Comparison of ENCODE assay signal across 8 mouse cellular contexts in the genomic region with DNA sequence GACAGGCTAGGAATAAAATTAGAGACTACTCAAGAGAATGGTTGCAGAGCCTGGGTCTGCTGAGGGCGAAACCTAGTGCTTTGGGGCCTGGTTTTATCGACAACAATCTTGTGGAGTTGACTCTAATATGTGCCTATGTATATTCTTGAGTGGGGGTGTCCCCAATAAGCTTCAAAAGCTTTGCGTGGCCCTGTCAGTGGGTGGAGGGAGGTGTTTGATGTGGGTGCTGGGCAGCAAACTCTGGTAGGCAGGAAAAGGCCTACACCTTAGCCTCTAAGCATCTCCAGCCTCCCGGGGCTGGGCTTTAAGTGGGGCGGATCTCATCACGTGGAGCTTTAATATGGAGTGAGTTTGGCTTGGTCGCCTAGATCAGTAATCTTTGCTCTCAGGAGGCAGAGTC. TPM values are rescaled to one million over a fixed set of nuclear protein-coding genes. Genes with fewer than 3 reads are reported as not detected.
DNase-seq lines count a peak whose midpoint lies in the region; ATAC-seq lines count a peak whose summit lies in the region.

No protein-coding gene starts in this region.

- 53% methylated on average over 7 of the region's 7 CpGs for WGBS in hindbrain, embryonic 12.5 days
- WGBS in hindbrain, embryonic 11.5 days, result 60% methylated on average over 7 of the region's 7 CpGs
- WGBS in embryonic facial prominence, embryonic 12.5 days, result 52% methylated on average over 7 of the region's 7 CpGs
- 38% methylated on average over 7 of the region's 7 CpGs for WGBS in liver, embryonic 13.5 days (ENCODE audit: insufficient replicate concordance)

- no peak overlapping the region for H3K9ac ChIP-seq in hindbrain, embryonic 12.5 days
- no peak overlapping the region for H3K9ac ChIP-seq in hindbrain, embryonic 11.5 days (ENCODE audit: low read depth, low read length)
- H3K9ac ChIP-seq in embryonic facial prominence, embryonic 12.5 days, result 0 out of 2 replicates have a peak overlapping the region, but pooled peaks have one; percentile 64
- H3K9ac ChIP-seq in liver, embryonic 13.5 days, result no peak overlapping the region

- no peak for DNase-seq in hindbrain, embryonic 11.5 days (ENCODE audit: low spot score)
- DNase-seq in CD4-positive, CD25-positive, alpha-beta regulatory T cell, adult 2 months (ENCODE audit: low read depth, low spot score), result peak; percentile 77
- DNase-seq in liver, embryonic 13.5 days, result no peak
- no peak for DNase-seq in layer of hippocampus, adult 18-20 months (ENCODE audit: low spot score in 2 of 2)
- DNase-seq in right cerebral cortex, postnatal 4 days, result no peak
- no peak for DNase-seq in layer of hippocampus, postnatal 14 days (ENCODE audit: low spot score in 2 of 2)

- no peak for ATAC-seq in hindbrain, embryonic 12.5 days (ENCODE audit: low FRiP score)
- ATAC-seq in hindbrain, embryonic 11.5 days (ENCODE audit: low FRiP score), result no peak
- ATAC-seq in embryonic facial prominence, embryonic 12.5 days (ENCODE audit: insufficient number of reproducible peaks, insufficient read depth, low FRiP score, low TSS enrichment), result no peak
- ATAC-seq in liver, embryonic 13.5 days (ENCODE audit: low read depth), result no peak

- no peaks in the 10 kb centered on the region for H3K9me3 ChIP-seq in hindbrain, embryonic 12.5 days (replicated peaks)
- H3K9me3 ChIP-seq in hindbrain, embryonic 11.5 days (ENCODE audit: control insufficient read depth, low read length), result no peaks in the 10 kb centered on the region
- H3K9me3 ChIP-seq in embryonic facial prominence, embryonic 12.5 days, result no peaks in the 10 kb centered on the region
- H3K9me3 ChIP-seq in liver, embryonic 13.5 days (replicated peaks), result no peaks in the 10 kb centered on the region

- no peak overlapping the region for H3K4me3 ChIP-seq in hindbrain, embryonic 12.5 days
- no peak overlapping the region for H3K4me3 ChIP-seq in hindbrain, embryonic 11.5 days (ENCODE audit: low read depth, low read length)
- no peak overlapping the region for H3K4me3 ChIP-seq in embryonic facial prominence, embryonic 12.5 days
- H3K4me3 ChIP-seq in liver, embryonic 13.5 days (replicated peaks), result peak overlapping the region; percentile 57

- peak overlapping the region; percentile 62; the same call in 1 of the 2 replicates for H3K4me2 ChIP-seq in hindbrain, embryonic 12.5 days (replicated peaks)
- H3K4me2 ChIP-seq in hindbrain, embryonic 11.5 days (replicated peaks; ENCODE audit: low read depth, low read length), result no peak overlapping the region
- H3K4me2 ChIP-seq in embryonic facial prominence, embryonic 12.5 days (replicated peaks), result peak overlapping the region; percentile 83
- H3K4me2 ChIP-seq in liver, embryonic 13.5 days, result peak overlapping the region; percentile 80

- H3K36me3 ChIP-seq in hindbrain, embryonic 12.5 days, result peaks cover 73% of the 10 kb centered on the region
- 0 out of 2 replicates have a peak, but pooled peaks cover 5% of the 10 kb centered on the region for H3K36me3 ChIP-seq in hindbrain, embryonic 11.5 days (ENCODE audit: control insufficient read depth, insufficient read depth, low read length)
- peaks cover 45% of the 10 kb centered on the region for H3K36me3 ChIP-seq in embryonic facial prominence, embryonic 12.5 days
- H3K36me3 ChIP-seq in liver, embryonic 13.5 days, result no peaks in the 10 kb centered on the region

- H3K4me1 ChIP-seq in hindbrain, embryonic 12.5 days, result peaks cover 30% of the 10 kb centered on the region
- H3K4me1 ChIP-seq in hindbrain, embryonic 11.5 days (replicated peaks; ENCODE audit: control insufficient read depth, insufficient read depth, low read length), result peaks cover 9% of the 10 kb centered on the region
- peaks cover 28% of the 10 kb centered on the region for H3K4me1 ChIP-seq in embryonic facial prominence, embryonic 12.5 days
- H3K4me1 ChIP-seq in liver, embryonic 13.5 days (replicated peaks), result peaks cover 51% of the 10 kb centered on the region

- H3K27ac ChIP-seq in hindbrain, embryonic 12.5 days, result no peak overlapping the region
- H3K27ac ChIP-seq in hindbrain, embryonic 11.5 days (ENCODE audit: low read depth, low read length), result no peak overlapping the region
- H3K27ac ChIP-seq in embryonic facial prominence, embryonic 12.5 days, result no peak overlapping the region
- no peak overlapping the region for H3K27ac ChIP-seq in liver, embryonic 13.5 days

- peaks cover 57% of the 10 kb centered on the region for H3K27me3 ChIP-seq in hindbrain, embryonic 12.5 days
- H3K27me3 ChIP-seq in hindbrain, embryonic 11.5 days (ENCODE audit: control insufficient read depth, insufficient read depth, low read length), result peaks cover 29% of the 10 kb centered on the region
- peaks cover 44% of the 10 kb centered on the region for H3K27me3 ChIP-seq in embryonic facial prominence, embryonic 12.5 days
- peaks cover 64% of the 10 kb centered on the region for H3K27me3 ChIP-seq in liver, embryonic 13.5 days

RNA-seq across cellular contexts. Expression of gene Sult2b1, which starts 14.5 kb away (rescaled TPM):
- polyA plus RNA-seq in hindbrain, embryonic 12.5 days (2016; fragmentation: Nextera tagmentation; extraction: Ambion mirVana), result 2.4 and 3.0 TPM in 2 replicates
- 1.4 and 1.9 TPM in 2 replicates for polyA plus RNA-seq in hindbrain, embryonic 11.5 days (2014; fragmentation: Nextera tagmentation; extraction: Ambion mirVana)
- polyA plus RNA-seq in embryonic facial prominence, embryonic 12.5 days (2016; fragmentation: Nextera tagmentation; extraction: Ambion mirVana), result 1.6 and 2.5 TPM in 2 replicates
- polyA plus RNA-seq in liver, embryonic 13.5 days (2015; fragmentation: Nextera tagmentation; extraction: Ambion mirVana), result 0.45 and 0.68 TPM in 2 replicates
- total RNA-seq in layer of hippocampus, adult 18-20 months (2021), result 1 to 10 TPM; 8.1 to 8.9 TPM
- 10 to 100 TPM in 1 of 2 experiments, 1 to 10 TPM in 1; 8.7 to 12.0 TPM for total RNA-seq in layer of hippocampus, postnatal 14 days (2021)

RNA-seq across cellular contexts. Expression of gene Lmtk3, which starts 15.4 kb away (rescaled TPM):
- polyA plus RNA-seq in hindbrain, embryonic 12.5 days (2016; fragmentation: Nextera tagmentation; extraction: Ambion mirVana), result 8.4 and 11.9 TPM in 2 replicates
- 6.3 and 9.1 TPM in 2 replicates for polyA plus RNA-seq in hindbrain, embryonic 11.5 days (2014; fragmentation: Nextera tagmentation; extraction: Ambion mirVana)
- 3.3 and 5.2 TPM in 2 replicates for polyA plus RNA-seq in embryonic facial prominence, embryonic 12.5 days (2016; fragmentation: Nextera tagmentation; extraction: Ambion mirVana)
- polyA plus RNA-seq in liver, embryonic 13.5 days (2015; fragmentation: Nextera tagmentation; extraction: Ambion mirVana), result not detected in 2 replicates
- total RNA-seq in layer of hippocampus, adult 18-20 months (2021), result 100 to 1,000 TPM; 274 to 289 TPM
- total RNA-seq in layer of hippocampus, postnatal 14 days (2021), result 100 to 1,000 TPM; 290 to 306 TPM

RNA-seq across cellular contexts. Expression of gene Cyth2, which starts 15.4 kb away (rescaled TPM):
- polyA plus RNA-seq in hindbrain, embryonic 12.5 days (2016; fragmentation: Nextera tagmentation; extraction: Ambion mirVana), result 280 and 284 TPM in 2 replicates
- 211 and 248 TPM in 2 replicates for polyA plus RNA-seq in hindbrain, embryonic 11.5 days (2014; fragmentation: Nextera tagmentation; extraction: Ambion mirVana)
- polyA plus RNA-seq in embryonic facial prominence, embryonic 12.5 days (2016; fragmentation: Nextera tagmentation; extraction: Ambion mirVana), result 173 and 176 TPM in 2 replicates
- polyA plus RNA-seq in liver, embryonic 13.5 days (2015; fragmentation: Nextera tagmentation; extraction: Ambion mirVana), result 36.1 and 36.6 TPM in 2 replicates
- 100 to 1,000 TPM; 135 to 155 TPM for total RNA-seq in layer of hippocampus, adult 18-20 months (2021)
- total RNA-seq in layer of hippocampus, postnatal 14 days (2021), result 100 to 1,000 TPM; 174 to 179 TPM

RNA-seq across cellular contexts. Expression of gene Kcnj14, which starts 25.7 kb away (rescaled TPM):
- polyA plus RNA-seq in hindbrain, embryonic 12.5 days (2016; fragmentation: Nextera tagmentation; extraction: Ambion mirVana), result 0.80 and 0.96 TPM in 2 replicates
- polyA plus RNA-seq in hindbrain, embryonic 11.5 days (2014; fragmentation: Nextera tagmentation; extraction: Ambion mirVana), result 0.48 and 0.57 TPM in 2 replicates
- polyA plus RNA-seq in embryonic facial prominence, embryonic 12.5 days (2016; fragmentation: Nextera tagmentation; extraction: Ambion mirVana), result 2.4 and 2.5 TPM in 2 replicates
- 0.12 and 0.23 TPM in 2 replicates for polyA plus RNA-seq in liver, embryonic 13.5 days (2015; fragmentation: Nextera tagmentation; extraction: Ambion mirVana)
- 1 to 10 TPM; 1.4 to 2.4 TPM for total RNA-seq in layer of hippocampus, adult 18-20 months (2021)
- total RNA-seq in layer of hippocampus, postnatal 14 days (2021), result 1 to 10 TPM; 1.6 to 2.1 TPM

RNA-seq across cellular contexts. Expression of gene Grwd1, which starts 31.8 kb away (rescaled TPM):
- polyA plus RNA-seq in hindbrain, embryonic 12.5 days (2016; fragmentation: Nextera tagmentation; extraction: Ambion mirVana), result 43.2 and 45.8 TPM in 2 replicates
- polyA plus RNA-seq in hindbrain, embryonic 11.5 days (2014; fragmentation: Nextera tagmentation; extraction: Ambion mirVana), result 56.7 and 66.0 TPM in 2 replicates
- 75.6 and 76.3 TPM in 2 replicates for polyA plus RNA-seq in embryonic facial prominence, embryonic 12.5 days (2016; fragmentation: Nextera tagmentation; extraction: Ambion mirVana)
- polyA plus RNA-seq in liver, embryonic 13.5 days (2015; fragmentation: Nextera tagmentation; extraction: Ambion mirVana), result 48.4 and 49.2 TPM in 2 replicates
- total RNA-seq in layer of hippocampus, adult 18-20 months (2021), result 10 to 100 TPM; 20.6 to 22.5 TPM
- total RNA-seq in layer of hippocampus, postnatal 14 days (2021), result 10 to 100 TPM; 21.2 to 21.9 TPM
